Mouse (Mus musculus): ENCODE measurements around the gene Tmem136. TPM values are rescaled to one million over a fixed set of nuclear protein-coding genes. Genes with fewer than 3 reads are reported as not detected.

The Tmem136 gene
- polyA plus RNA-seq, 1 experiment from 2014 or later, result 3.7 TPM

GRCm38 (mm10) chr9:43098922-43099321 is 17.4 kb downstream of the Tmem136 start:
- no peak overlapping the region for H3K4me3 ChIP-seq (ENCODE audit: low read depth, low read length)
- DNase-seq (ENCODE audit: low spot score) (no peak), ATAC-seq (replicated peaks; ENCODE audit: low FRiP score) (no peak)
- no peak overlapping the region for H3K9ac ChIP-seq (ENCODE audit: low read depth, low read length)
- peaks cover 17% of the 10 kb centered on the region for H3K4me1 ChIP-seq (replicated peaks; ENCODE audit: control insufficient read depth, insufficient read depth, low read length)
- no peaks in the 10 kb centered on the region for H3K36me3 ChIP-seq (ENCODE audit: control insufficient read depth, insufficient read depth, low read length)
- H3K9me3 ChIP-seq (ENCODE audit: control insufficient read depth, low read length), result no peaks in the 10 kb centered on the region
- H3K27ac ChIP-seq (ENCODE audit: low read depth, low read length), result no peak overlapping the region
- no peak overlapping the region for H3K4me2 ChIP-seq
- peaks cover 2% of the 10 kb centered on the region; the same call in 1 of the 2 replicates for H3K27me3 ChIP-seq (replicated peaks; ENCODE audit: control insufficient read depth, insufficient read depth, low read length)
- WGBS, result 38% methylated on average over 4 of the region's 4 CpGs

- no peak overlapping the region for H3K4me3 ChIP-seq (ENCODE audit: low read depth, low read length)
- WGBS, result 82% methylated on average over 3 of the region's 3 CpGs
- H3K27ac ChIP-seq (ENCODE audit: low read depth, low read length), result no peak overlapping the region
- no peaks in the 10 kb centered on the region for H3K36me3 ChIP-seq (ENCODE audit: control insufficient read depth, insufficient read depth, low read length)
- no peak for ATAC-seq (replicated peaks; ENCODE audit: low FRiP score)
- peaks cover 2% of the 10 kb centered on the region; the same call in 1 of the 2 replicates for H3K27me3 ChIP-seq (replicated peaks; ENCODE audit: control insufficient read depth, insufficient read depth, low read length)
- H3K9ac ChIP-seq (ENCODE audit: low read depth, low read length), result no peak overlapping the region
- no peaks in the 10 kb centered on the region for H3K9me3 ChIP-seq (ENCODE audit: control insufficient read depth, low read length)
- H3K4me1 ChIP-seq (replicated peaks; ENCODE audit: control insufficient read depth, insufficient read depth, low read length), result peaks cover 9% of the 10 kb centered on the region
- no peak overlapping the region for H3K4me2 ChIP-seq
- no peak for DNase-seq (ENCODE audit: low spot score)
Measured at GRCm38 (mm10) chr9:43097801-43098557, 18.4 kb downstream of the Tmem136 start.

GRCm38 (mm10) chr9:43096337-43096736 is 20.0 kb downstream of the Tmem136 start:
- Histone ChIP-seq H3K9me3 (ENCODE audit: control insufficient read depth, low read length) (no peaks in the 10 kb centered on the region), H3K4me3 (ENCODE audit: low read depth, low read length) (no peak overlapping the region), H3K4me2 (no peak overlapping the region), H3K27ac (ENCODE audit: low read depth, low read length) (no peak overlapping the region), H3K36me3 (ENCODE audit: control insufficient read depth, insufficient read depth, low read length) (no peaks in the 10 kb centered on the region), H3K27me3 (replicated peaks; ENCODE audit: control insufficient read depth, insufficient read depth, low read length) (peaks cover 10% of the 10 kb centered on the region), H3K4me1 (replicated peaks; ENCODE audit: control insufficient read depth, insufficient read depth, low read length) (peaks cover 3% of the 10 kb centered on the region; the same call in 1 of the 2 replicates), H3K9ac (ENCODE audit: low read depth, low read length) (no peak overlapping the region)
- ATAC-seq (replicated peaks; ENCODE audit: low FRiP score) (no peak), DNase-seq (ENCODE audit: low spot score) (no peak)

GRCm38 (mm10) chr9:43094828-43095227 is 21.5 kb downstream of the Tmem136 start:
- DNase-seq (ENCODE audit: low spot score) (no peak), ATAC-seq (replicated peaks; ENCODE audit: low FRiP score) (no peak)
- peaks cover 10% of the 10 kb centered on the region for H3K27me3 ChIP-seq (replicated peaks; ENCODE audit: control insufficient read depth, insufficient read depth, low read length)
- H3K9ac ChIP-seq (ENCODE audit: low read depth, low read length), result no peak overlapping the region
- H3K9me3 ChIP-seq (ENCODE audit: control insufficient read depth, low read length), result no peaks in the 10 kb centered on the region
- no peak overlapping the region for H3K4me3 ChIP-seq (ENCODE audit: low read depth, low read length)
- H3K4me1 ChIP-seq (replicated peaks; ENCODE audit: control insufficient read depth, insufficient read depth, low read length), result peaks cover 3% of the 10 kb centered on the region; the same call in 1 of the 2 replicates
- no peaks in the 10 kb centered on the region for H3K36me3 ChIP-seq (ENCODE audit: control insufficient read depth, insufficient read depth, low read length)
- H3K4me2 ChIP-seq, result no peak overlapping the region
- WGBS, result 79% methylated on average over 4 of the region's 4 CpGs
- no peak overlapping the region for H3K27ac ChIP-seq (ENCODE audit: low read depth, low read length)

- Histone ChIP-seq H3K4me3 (ENCODE audit: low read depth, low read length) (no peak overlapping the region), H3K27ac (ENCODE audit: low read depth, low read length) (no peak overlapping the region), H3K9me3 (ENCODE audit: control insufficient read depth, low read length) (no peaks in the 10 kb centered on the region), H3K9ac (ENCODE audit: low read depth, low read length) (no peak overlapping the region), H3K36me3 (ENCODE audit: control insufficient read depth, insufficient read depth, low read length) (no peaks in the 10 kb centered on the region), H3K27me3 (replicated peaks; ENCODE audit: control insufficient read depth, insufficient read depth, low read length) (peaks cover 10% of the 10 kb centered on the region), H3K4me1 (replicated peaks; ENCODE audit: control insufficient read depth, insufficient read depth, low read length) (peaks cover 3% of the 10 kb centered on the region; the same call in 1 of the 2 replicates), H3K4me2 (no peak overlapping the region)
- 77% methylated on average over 3 of the region's 3 CpGs for WGBS
- no peak for DNase-seq (ENCODE audit: low spot score)
- ATAC-seq (replicated peaks; ENCODE audit: low FRiP score), result no peak
Measured at GRCm38 (mm10) chr9:43093803-43094202, 22.6 kb downstream of the Tmem136 start.

GRCm38 (mm10) chr9:43085686-43086285 is 30.6 kb downstream of the Tmem136 start:
- no peak for ATAC-seq (replicated peaks; ENCODE audit: low FRiP score)
- Histone ChIP-seq H3K27ac (ENCODE audit: low read depth, low read length) (no peak overlapping the region), H3K4me3 (ENCODE audit: low read depth, low read length) (no peak overlapping the region), H3K36me3 (ENCODE audit: control insufficient read depth, insufficient read depth, low read length) (no peaks in the 10 kb centered on the region), H3K4me2 (no peak overlapping the region), H3K4me1 (replicated peaks; ENCODE audit: control insufficient read depth, insufficient read depth, low read length) (no peaks in the 10 kb centered on the region; the same call in 1 of the 2 replicates), H3K9me3 (ENCODE audit: control insufficient read depth, low read length) (no peaks in the 10 kb centered on the region), H3K27me3 (replicated peaks; ENCODE audit: control insufficient read depth, insufficient read depth, low read length) (peaks cover 10% of the 10 kb centered on the region), H3K9ac (ENCODE audit: low read depth, low read length) (no peak overlapping the region)
- 84% methylated on average over 1 of the region's 1 CpGs for WGBS
- no peak for DNase-seq (ENCODE audit: low spot score)

GRCm38 (mm10) chr9:43084496-43085362 is 31.6 kb downstream of the Tmem136 start:
- ATAC-seq (replicated peaks; ENCODE audit: low FRiP score), result no peak
- Histone ChIP-seq H3K27ac (ENCODE audit: low read depth, low read length) (no peak overlapping the region), H3K9ac (ENCODE audit: low read depth, low read length) (no peak overlapping the region), H3K36me3 (ENCODE audit: control insufficient read depth, insufficient read depth, low read length) (no peaks in the 10 kb centered on the region), H3K4me3 (ENCODE audit: low read depth, low read length) (no peak overlapping the region), H3K27me3 (replicated peaks; ENCODE audit: control insufficient read depth, insufficient read depth, low read length) (peaks cover 10% of the 10 kb centered on the region), H3K4me1 (replicated peaks; ENCODE audit: control insufficient read depth, insufficient read depth, low read length) (no peaks in the 10 kb centered on the region; the same call in 1 of the 2 replicates), H3K4me2 (no peak overlapping the region), H3K9me3 (ENCODE audit: control insufficient read depth, low read length) (no peaks in the 10 kb centered on the region)
- WGBS, result 78% methylated on average over 7 of the region's 7 CpGs
- DNase-seq (ENCODE audit: low spot score), result no peak

GRCm38 (mm10) chr9:43083441-43084055 is 32.8 kb downstream of the Tmem136 start:
- no peaks in the 10 kb centered on the region; the same call in 1 of the 2 replicates for H3K4me1 ChIP-seq (replicated peaks; ENCODE audit: control insufficient read depth, insufficient read depth, low read length)
- 57% methylated on average over 7 of the region's 7 CpGs for WGBS
- no peak for ATAC-seq (replicated peaks; ENCODE audit: low FRiP score)

More at GRCm38 (mm10) chr9:43083441-43084055, 32.8 kb downstream of the Tmem136 start:
- no peak overlapping the region for H3K27ac ChIP-seq (ENCODE audit: low read depth, low read length)
- no peak for DNase-seq (ENCODE audit: low spot score)
- no peak overlapping the region for H3K4me3 ChIP-seq (ENCODE audit: low read depth, low read length)
- H3K27me3 ChIP-seq (replicated peaks; ENCODE audit: control insufficient read depth, insufficient read depth, low read length), result peaks cover 10% of the 10 kb centered on the region
- no peaks in the 10 kb centered on the region for H3K9me3 ChIP-seq (ENCODE audit: control insufficient read depth, low read length)
- H3K36me3 ChIP-seq (ENCODE audit: control insufficient read depth, insufficient read depth, low read length), result no peaks in the 10 kb centered on the region
- H3K9ac ChIP-seq (ENCODE audit: low read depth, low read length), result no peak overlapping the region
- no peak overlapping the region for H3K4me2 ChIP-seq
